Mouse (Mus musculus): ENCODE results near the gene Dcun1d4.

Gene Dcun1d4

DNA sequence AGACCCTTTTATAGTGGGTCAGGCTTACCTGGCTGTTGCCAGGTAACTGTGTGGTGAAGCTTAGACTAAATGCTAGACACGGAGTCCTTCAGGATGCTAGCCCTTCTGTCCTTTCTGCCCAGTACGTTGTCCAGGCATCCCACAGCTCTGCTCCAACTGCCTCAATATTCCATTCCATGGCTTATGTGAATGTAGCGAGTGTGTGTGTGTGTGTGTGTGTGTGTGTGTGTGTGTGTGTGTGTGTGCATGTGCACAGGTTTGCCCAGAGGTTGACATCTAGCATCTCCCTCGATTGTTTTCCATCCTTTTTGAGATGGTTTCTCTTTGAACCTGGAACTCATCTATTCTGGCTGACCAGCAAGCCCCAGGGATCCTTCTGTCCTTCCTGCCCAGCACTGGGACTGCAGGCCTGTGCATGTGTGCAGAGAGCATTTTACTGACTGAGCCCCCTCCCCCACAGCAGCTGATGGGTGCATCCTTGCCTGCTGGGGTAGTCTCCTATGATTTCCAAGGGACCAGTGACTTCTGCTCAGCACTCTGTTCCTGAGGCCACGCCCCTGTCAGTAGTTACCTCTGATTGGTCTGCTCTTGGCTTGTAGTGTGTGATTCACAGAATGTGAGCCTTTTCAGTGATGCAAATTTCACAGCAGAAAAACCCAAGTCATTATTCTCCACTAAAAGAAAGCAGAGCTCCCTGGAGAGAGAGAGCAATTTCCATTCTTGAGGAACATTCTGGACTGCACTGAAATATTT lies 118.3 kb downstream of the Dcun1d4 start:
- DNase-seq (ENCODE audit: low spot score in 2 of 2): no peak

DNA sequence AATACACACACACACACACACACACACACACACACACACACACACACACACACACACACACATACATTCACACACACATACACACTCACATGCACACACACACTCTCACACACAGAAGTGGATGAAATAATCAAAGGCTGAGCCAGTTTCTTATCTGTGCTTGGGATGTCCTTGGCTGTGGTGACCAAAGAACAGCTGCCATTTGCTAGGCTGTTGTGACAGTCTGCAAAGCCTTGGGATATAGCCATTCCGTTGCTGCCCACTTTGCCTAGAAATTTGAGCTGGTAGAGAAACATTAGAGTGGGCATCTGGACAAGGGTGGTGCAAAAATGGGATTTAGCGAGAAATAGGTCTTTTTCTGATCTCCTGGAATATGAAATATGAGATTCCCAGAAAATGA lies 119.2 kb downstream of the Dcun1d4 start:
- DNase-seq (ENCODE audit: low spot score in 2 of 2): no peak

DNA sequence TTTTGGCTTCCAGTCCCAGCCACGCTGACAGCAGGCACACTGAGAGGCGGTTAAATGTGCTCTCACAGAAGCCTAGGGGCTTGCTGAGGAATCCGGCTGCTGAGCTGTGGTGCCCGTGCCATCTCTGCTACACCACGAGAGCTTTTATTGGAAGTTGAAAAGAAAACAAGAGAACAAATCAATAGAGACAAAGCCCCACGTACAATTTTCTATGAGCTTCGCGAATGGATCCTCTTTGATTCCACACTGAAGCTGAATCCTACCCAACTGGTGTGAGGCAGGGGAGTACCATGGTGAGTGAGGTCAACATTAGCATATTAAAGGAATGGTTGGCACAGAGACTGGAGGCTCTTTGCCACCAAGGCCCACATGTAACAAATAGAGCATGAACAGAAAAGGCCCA lies 120.6 kb downstream of the Dcun1d4 start:
- no peak for DNase-seq (ENCODE audit: low spot score in 2 of 2)

DNA sequence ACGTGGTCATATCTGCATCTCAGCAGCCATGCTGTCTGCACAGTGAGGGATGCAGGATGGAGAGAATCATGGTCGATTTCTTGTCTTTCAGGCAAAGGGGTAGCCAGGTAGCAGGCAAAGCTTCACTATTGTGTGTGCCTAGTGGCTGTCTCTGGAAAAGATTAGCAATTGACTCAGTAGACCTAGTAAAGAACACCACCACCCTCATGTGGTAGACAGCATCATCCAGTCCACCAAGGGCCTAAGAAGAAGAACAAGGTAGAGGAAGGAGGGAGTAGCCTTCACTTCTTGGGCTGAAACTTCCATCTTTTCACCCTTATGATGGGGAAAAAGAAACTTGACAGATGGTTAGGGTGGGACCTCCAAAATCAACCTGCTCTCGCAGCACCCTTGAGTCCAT lies 122.1 kb downstream of the Dcun1d4 start:
- no peak for DNase-seq (ENCODE audit: low spot score in 2 of 2)

DNA sequence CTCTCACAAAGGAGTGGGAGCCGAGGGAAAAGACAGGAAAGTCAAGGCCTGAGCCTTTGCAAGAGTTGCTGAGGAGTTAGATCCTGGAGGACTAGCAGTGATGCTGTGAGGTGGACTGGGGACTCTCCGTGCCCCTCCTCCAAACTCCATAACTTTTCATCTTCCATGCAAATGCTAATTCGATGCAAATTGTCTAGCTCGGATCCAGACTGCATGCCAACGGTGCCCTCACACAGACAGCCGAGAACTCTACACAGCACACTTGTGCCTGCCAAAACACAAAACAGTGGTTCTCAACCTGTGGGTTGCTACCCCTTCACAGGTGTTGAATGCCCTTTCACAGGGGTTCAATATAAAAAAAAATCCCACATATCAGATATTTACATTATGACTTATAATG lies 123.7 kb downstream of the Dcun1d4 start:
- no peak for DNase-seq (ENCODE audit: low spot score in 2 of 2)

DNA sequence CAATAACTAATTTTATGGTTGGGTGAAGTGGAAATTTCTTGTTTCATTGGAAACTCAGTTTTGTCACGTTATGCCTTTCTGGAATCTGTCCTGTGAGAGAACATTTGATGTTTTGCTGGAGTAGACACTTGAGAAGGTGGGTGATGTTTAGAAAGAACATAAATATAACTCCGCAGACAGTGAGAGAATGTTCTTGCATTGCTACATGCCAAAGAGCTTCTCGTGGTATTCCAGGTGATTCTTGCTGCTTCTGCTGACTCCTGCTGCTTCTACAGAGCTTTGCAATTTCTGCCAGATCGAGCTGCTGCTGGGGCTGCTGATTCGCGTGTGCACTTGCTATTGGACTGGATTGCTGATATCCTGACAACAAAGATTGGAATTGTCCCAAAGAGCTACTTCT lies 124.2 kb downstream of the Dcun1d4 start:
- DNase-seq (ENCODE audit: low spot score in 2 of 2): no peak

Measured in right cerebral cortex, postnatal 36 days (tissue).